Mouse (Mus musculus) erythroblast, embryonic 14.5 days (primary cell): ENCODE data around the gene Ltbr. TPM values are rescaled to one million over a fixed set of nuclear protein-coding genes. Genes with fewer than 3 reads are reported as not detected.
A peak's percentile ranks its signal among the peaks of the same experiment; 100 is the strongest.

Source experiments
- H3K27me3 ChIP-seq: 2 replicates; pipeline ENCODE4 v1.6.1; 2012; ENCODE audit warnings: inconsistent platforms; ENCODE audit not compliant: control insufficient read depth
- H3K36me3 ChIP-seq: 2 replicates; pipeline ENCODE4 v1.6.1; 2012; ENCODE audit warnings: mild to moderate bottlenecking, inconsistent platforms; ENCODE audit not compliant: control insufficient read depth
- H3K4me1 ChIP-seq: 2 replicates; pipeline ENCODE4 v1.6.1; 2012; ENCODE audit warnings: inconsistent platforms; ENCODE audit not compliant: control insufficient read depth
- H3K4me3 ChIP-seq: replicated peaks from 2 replicates; pipeline ENCODE3; 2012; ENCODE audit warnings: moderate library complexity, mild to moderate bottlenecking, inconsistent platforms
- H3K9me3 ChIP-seq: 2 replicates; pipeline ENCODE4 v1.6.1; 2012; ENCODE audit warnings: low read length, inconsistent platforms, mixed read lengths; ENCODE audit not compliant: control insufficient read depth
- GATA1 ChIP-seq: IDR thresholded peaks from 2 replicates; pipeline ENCODE4 v1.6.1; 2012; ENCODE audit warnings: low read length, inconsistent platforms, mixed read lengths
- TAL1 ChIP-seq: IDR thresholded peaks from 3 replicates; pipeline ENCODE4 v1.6.1; 2012; ENCODE audit warnings: low read length, inconsistent platforms, mixed read lengths
- polyA plus RNA-seq: library from polyadenylated mRNA; stranded (reverse); fragments of >175 nt; gene quantifications from 2 replicates; pipeline ENCODE4 v1.2.3, GENCODE M21; 2012

The Ltbr gene
- polyA plus RNA-seq, 1 experiment, result 0.20 TPM

- Histone ChIP-seq H3K36me3 (no peaks in the 10 kb centered on the region), H3K4me3 (no peak overlapping the region), H3K4me1 (no peaks in the 10 kb centered on the region), H3K9me3 (no peaks in the 10 kb centered on the region), H3K27me3 (peaks cover 17% of the 10 kb centered on the region)
- no peak for TF ChIP-seq TAL1
- no peak for TF ChIP-seq GATA1
These were observed 7.6 kb upstream of the Ltbr start for GRCm38 (mm10) chr6:125321114-125321855.

GRCm38 (mm10) chr6:125320323-125320722 is 6.6 kb upstream of the Ltbr start, which contains the start of gene Scnn1a:
Gene Scnn1a, plus strand, starts transcription at chr6:125320659.
- H3K9me3 ChIP-seq, result no peaks in the 10 kb centered on the region
- no peak within 1 kb of the TSS for H3K4me3 ChIP-seq
- no peaks in the 10 kb centered on the region for H3K36me3 ChIP-seq
- peaks cover 17% of the 10 kb centered on the region for H3K27me3 ChIP-seq
- no peaks in the 10 kb centered on the region for H3K4me1 ChIP-seq
- TF ChIP-seq TAL1 (no peak), GATA1 (no peak)

- TF ChIP-seq GATA1 (no peak), TAL1 (no peak)
- peaks cover 17% of the 10 kb centered on the region for H3K27me3 ChIP-seq
These were observed 6.2 kb upstream of the Ltbr start for GRCm38 (mm10) chr6:125319919-125320296.

GRCm38 (mm10) chr6:125318981-125319918 is 5.6 kb upstream of the Ltbr start:
- no peak for TF ChIP-seq TAL1
- TF ChIP-seq GATA1, result no peak
- Histone ChIP-seq H3K4me1 (no peaks in the 10 kb centered on the region), H3K36me3 (no peaks in the 10 kb centered on the region), H3K27me3 (peaks cover 18% of the 10 kb centered on the region), H3K9me3 (no peaks in the 10 kb centered on the region), H3K4me3 (no peak overlapping the region)

More at GRCm38 (mm10) chr6:125319919-125320296, 6.2 kb upstream of the Ltbr start:
- no peak overlapping the region for H3K4me3 ChIP-seq
- no peaks in the 10 kb centered on the region for H3K4me1 ChIP-seq
- no peaks in the 10 kb centered on the region for H3K36me3 ChIP-seq
- H3K9me3 ChIP-seq, result no peaks in the 10 kb centered on the region

GRCm38 (mm10) chr6:125317077-125317476 is 3.4 kb upstream of the Ltbr start:
- no peak for TF ChIP-seq TAL1
- no peak for TF ChIP-seq GATA1
- Histone ChIP-seq H3K4me3 (no peak overlapping the region), H3K9me3 (no peaks in the 10 kb centered on the region), H3K36me3 (no peaks in the 10 kb centered on the region; the same call in 1 of the 2 replicates), H3K27me3 (peaks cover 36% of the 10 kb centered on the region), H3K4me1 (peaks cover 3% of the 10 kb centered on the region)

- Histone ChIP-seq H3K4me3 (no peak overlapping the region), H3K4me1 (peaks cover 3% of the 10 kb centered on the region), H3K36me3 (no peaks in the 10 kb centered on the region; the same call in 1 of the 2 replicates), H3K27me3 (peaks cover 21% of the 10 kb centered on the region), H3K9me3 (no peaks in the 10 kb centered on the region)
- TF ChIP-seq TAL1, result no peak
- TF ChIP-seq GATA1, result no peak
These were observed 1.1 kb upstream of the Ltbr start for GRCm38 (mm10) chr6:125314746-125315145.

- H3K36me3 ChIP-seq, result no peaks in the 10 kb centered on the region; the same call in 1 of the 2 replicates
- no peak for TF ChIP-seq TAL1
- TF ChIP-seq GATA1, result no peak
- no peak overlapping the region for H3K4me3 ChIP-seq
These were observed 512 bp upstream of the Ltbr start for GRCm38 (mm10) chr6:125314231-125314563.

GRCm38 (mm10) chr6:125312581-125313355 is 917 bp downstream of the Ltbr start:
- TF ChIP-seq GATA1 (no peak), TAL1 (no peak)
- Histone ChIP-seq H3K9me3 (no peaks in the 10 kb centered on the region), H3K27me3 (peaks cover 21% of the 10 kb centered on the region), H3K4me3 (peak overlapping the region; percentile 53), H3K36me3 (no peaks in the 10 kb centered on the region; the same call in 1 of the 2 replicates), H3K4me1 (peaks cover 3% of the 10 kb centered on the region)

More at GRCm38 (mm10) chr6:125314231-125314563, 512 bp upstream of the Ltbr start:
- H3K4me1 ChIP-seq, result peaks cover 3% of the 10 kb centered on the region
- peaks cover 21% of the 10 kb centered on the region for H3K27me3 ChIP-seq
- no peaks in the 10 kb centered on the region for H3K9me3 ChIP-seq

GRCm38 (mm10) chr6:125312171-125312570 is 1.5 kb downstream of the Ltbr start:
- Histone ChIP-seq H3K27me3 (peaks cover 21% of the 10 kb centered on the region), H3K36me3 (peaks cover 1% of the 10 kb centered on the region; the same call in 1 of the 2 replicates), H3K4me3 (no peak overlapping the region), H3K4me1 (peaks cover 3% of the 10 kb centered on the region), H3K9me3 (no peaks in the 10 kb centered on the region)
- TF ChIP-seq GATA1 (no peak), TAL1 (no peak)
